Mouse (Mus musculus) bone marrow macrophage, adult 2 months (primary cell): ENCODE data around the gene Scgb1b11. TPM values are rescaled to one million over a fixed set of nuclear protein-coding genes. Genes with fewer than 3 reads are reported as not detected.
"Not testable (repeated sequence)": the region's sequence is repeated elsewhere in the genome, so short reads cannot be mapped to it uniquely, and the experiment has no call there.

ENCODE experiments used
- H3K27ac ChIP-seq: 2 replicates; pipeline ENCODE4 v1.5.1; 2012; ENCODE audit warnings: low read depth, low read length; ENCODE audit not compliant: insufficient read depth
- H3K4me1 ChIP-seq: 2 replicates; pipeline ENCODE4 v1.6.1; 2012; ENCODE audit warnings: low read length; ENCODE audit not compliant: control insufficient read depth, insufficient read depth
- H3K4me3 ChIP-seq: 2 replicates; pipeline ENCODE4 v1.5.1; 2012; ENCODE audit warnings: mild to moderate bottlenecking, low read length, moderate library complexity; ENCODE audit not compliant: insufficient read depth
- polyA plus RNA-seq: library from polyadenylated mRNA; stranded (reverse); fragments of >200 nt; gene quantifications from 2 replicates; pipeline ENCODE4 v1.2.4, GENCODE M21; 2012; ENCODE audit not compliant: missing spikeins, insufficient read depth, insufficient read length

Scgb1b11 gene
- polyA plus RNA-seq = not detected in 2 replicates

DNA sequence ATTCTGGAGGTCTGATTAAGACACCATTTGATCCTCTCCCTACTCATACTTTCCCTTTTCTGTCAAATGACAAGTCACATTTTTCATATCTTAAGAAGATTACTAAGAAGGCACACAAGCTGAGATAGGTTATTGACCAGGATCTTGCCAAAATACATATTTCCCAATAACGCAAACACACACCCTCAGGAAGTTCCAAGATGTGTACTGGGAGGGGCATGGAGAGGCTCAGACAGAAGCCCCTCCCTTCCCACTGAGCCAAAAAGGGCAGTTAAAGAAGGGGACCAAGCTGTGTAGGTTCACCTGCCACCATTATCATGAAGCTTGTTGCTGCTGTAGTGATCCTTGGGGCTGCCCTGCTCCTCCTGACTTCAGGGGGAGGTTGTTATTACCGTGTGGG is at the start of gene Scgb1b11:
Gene Scgb1b11, plus strand, starts transcription at position 301 of the 400 bp plus-strand sequence.
- H3K4me1 ChIP-seq, H3K4me3 ChIP-seq, H3K27ac ChIP-seq: not testable (repeated sequence)

DNA sequence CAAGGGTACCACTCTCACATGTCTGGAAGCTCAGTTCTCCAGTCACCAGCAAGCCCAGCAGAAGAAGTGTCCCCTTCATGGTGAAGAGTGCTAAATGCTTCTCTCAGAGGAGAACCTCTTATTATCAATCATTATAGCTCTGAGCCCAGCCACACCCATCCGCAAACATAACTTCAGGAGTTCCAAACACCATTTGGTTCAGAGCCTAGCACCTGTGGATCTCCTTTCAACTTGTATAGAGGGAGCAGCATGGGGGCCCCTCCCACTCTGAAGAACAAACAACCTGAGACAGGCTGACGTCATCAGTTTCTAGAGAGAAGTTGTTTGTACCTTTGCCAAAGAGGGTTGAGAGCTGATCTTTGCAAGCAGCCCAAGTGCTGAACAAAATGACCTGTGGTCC is 11.6 kb upstream of the Scgb1b11 start, which contains the start of gene Scgb2b11:
Gene Scgb2b11, minus strand, starts transcription at position 101 of the 400 bp plus-strand sequence.
- not testable (repeated sequence) for H3K4me1 ChIP-seq, H3K4me3 ChIP-seq, H3K27ac ChIP-seq

Other genes with a start within 250 kb of the Scgb1b11 start
- gene Scgb1b10, start 122.0 kb upstream of the Scgb1b11 start, polyA plus RNA-seq = not detected in 2 replicates
- gene Scgb2b11, start 11.7 kb upstream of the Scgb1b11 start, polyA plus RNA-seq = not detected in 2 replicates
- not detected in 2 replicates for gene Scgb2b12, start 104.4 kb downstream of the Scgb1b11 start, polyA plus RNA-seq
- not detected in 2 replicates for gene Scgb1b12, start 111.3 kb downstream of the Scgb1b11 start, polyA plus RNA-seq
- gene Scgb1b29, start 218.7 kb downstream of the Scgb1b11 start, polyA plus RNA-seq = not detected in 2 replicates